Mouse (Mus musculus) heart, postnatal 0 days (tissue): ENCODE measurements at regions not wholly inside any gene's neighbourhood (a gene's known extent, or its start where the extent isn't known, plus 50 kb on each side); places are given as distances from the start of the nearest gene placed in this dataset.

Experiments
- CTCF ChIP-seq: IDR thresholded peaks from 2 replicates; pipeline ENCODE4 v1.5.1; 2016; ENCODE audit warnings: antibody characterized with exemption, control low read depth, low read depth
- EP300 ChIP-seq: IDR thresholded peaks from 2 replicates; pipeline ENCODE4 v1.6.1; 2016; ENCODE audit warnings: antibody characterized with exemption, low read depth

DNA sequence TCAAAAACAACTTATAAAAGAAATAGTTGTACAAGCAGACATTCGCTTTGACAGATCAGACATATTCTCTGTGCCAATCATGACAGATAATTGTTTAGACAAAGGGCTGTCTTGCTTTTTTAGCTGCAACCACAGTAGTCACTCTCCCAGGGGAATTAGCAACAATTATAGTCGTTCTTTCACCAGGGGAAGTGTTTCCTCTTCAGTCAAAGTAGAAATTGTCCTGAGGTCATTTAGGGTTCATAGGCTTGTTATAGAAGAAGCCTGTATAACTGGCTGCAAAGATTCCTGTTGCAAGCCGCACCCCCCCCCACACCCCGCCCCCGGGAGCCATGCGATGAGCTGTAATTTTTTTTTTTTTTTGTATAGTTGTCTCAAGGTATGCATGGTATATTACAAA is 68.2 kb upstream of the Ptger4 start:
- TF ChIP-seq EP300 (no peak), CTCF (no peak)
